Mouse (Mus musculus): ENCODE measurements around the gene 2410004P03Rik. TPM values are rescaled to one million over a fixed set of nuclear protein-coding genes. Genes with fewer than 3 reads are reported as not detected.

The 2410004P03Rik gene
- polyA plus RNA-seq, 1 experiment = 0.05 TPM

- Histone ChIP-seq H3K27me3 (ENCODE audit: control insufficient read depth, insufficient read depth, low read length) (no peaks in the 10 kb centered on the region), H3K4me3 (ENCODE audit: low read depth, low read length) (no peak overlapping the region), H3K27ac (ENCODE audit: insufficient read depth, low read depth, low read length) (peak overlapping the region; percentile 88), H3K36me3 (ENCODE audit: control insufficient read depth, insufficient read depth, low read length) (no peaks in the 10 kb centered on the region), H3K4me1 (ENCODE audit: control insufficient read depth, insufficient read depth, insufficient read length, low read length) (peaks cover 15% of the 10 kb centered on the region)
- TF ChIP-seq CTCF (IDR thresholded peaks at IDR 0.05; ENCODE audit: extremely low read depth, insufficient read length, insufficient replicate concordance, low read depth, low read length) (no peak), POLR2A (IDR thresholded peaks at IDR 0.05; ENCODE audit: low read depth, low read length) (no peak)
- WGBS = 60% methylated on average over 6 of the region's 6 CpGs
These were observed 10.9 kb downstream of the 2410004P03Rik start for GRCm38 (mm10) chr12:17000628-17001027.

GRCm38 (mm10) chr12:16999739-17000497 is 11.6 kb downstream of the 2410004P03Rik start, which contains the start of gene Pqlc3:
Gene Pqlc3 (minus strand): TSS chr12:17000408.
- under 1% methylated on average over 57 of the region's 57 CpGs for WGBS
- no peak for TF ChIP-seq POLR2A (IDR thresholded peaks at IDR 0.05; ENCODE audit: low read depth, low read length)
- peak within 1 kb of the TSS; percentile 88 for H3K27ac ChIP-seq (ENCODE audit: insufficient read depth, low read depth, low read length)

GRCm38 (mm10) chr12:16999146-16999545 is 12.4 kb downstream of the 2410004P03Rik start:
- Histone ChIP-seq H3K4me3 (ENCODE audit: low read depth, low read length) (peak overlapping the region; percentile 78), H3K27me3 (ENCODE audit: control insufficient read depth, insufficient read depth, low read length) (no peaks in the 10 kb centered on the region), H3K4me1 (ENCODE audit: control insufficient read depth, insufficient read depth, insufficient read length, low read length) (peaks cover 15% of the 10 kb centered on the region), H3K36me3 (ENCODE audit: control insufficient read depth, insufficient read depth, low read length) (0 out of 2 replicates have a peak, but pooled peaks cover 4% of the 10 kb centered on the region), H3K27ac (ENCODE audit: insufficient read depth, low read depth, low read length) (no peak overlapping the region)
- WGBS = 18% methylated on average over 10 of the region's 10 CpGs
- TF ChIP-seq CTCF (IDR thresholded peaks at IDR 0.05; ENCODE audit: extremely low read depth, insufficient read length, insufficient replicate concordance, low read depth, low read length) (no peak), POLR2A (IDR thresholded peaks at IDR 0.05; ENCODE audit: low read depth, low read length) (no peak)

More at GRCm38 (mm10) chr12:16999739-17000497, 11.6 kb downstream of the 2410004P03Rik start, which contains the start of gene Pqlc3:
- peaks cover 15% of the 10 kb centered on the region for H3K4me1 ChIP-seq (ENCODE audit: control insufficient read depth, insufficient read depth, insufficient read length, low read length)
- H3K4me3 ChIP-seq (ENCODE audit: low read depth, low read length) = peak within 1 kb of the TSS; percentile 78
- no peaks in the 10 kb centered on the region for H3K27me3 ChIP-seq (ENCODE audit: control insufficient read depth, insufficient read depth, low read length)
- 0 out of 2 replicates have a peak, but pooled peaks cover 2% of the 10 kb centered on the region for H3K36me3 ChIP-seq (ENCODE audit: control insufficient read depth, insufficient read depth, low read length)

- peaks cover 6% of the 10 kb centered on the region; the same call in 1 of the 2 replicates for H3K36me3 ChIP-seq (ENCODE audit: control insufficient read depth, insufficient read depth, low read length)
- H3K27ac ChIP-seq (ENCODE audit: insufficient read depth, low read depth, low read length) = no peak overlapping the region
- 83% methylated on average over 5 of the region's 5 CpGs for WGBS
- TF ChIP-seq CTCF (IDR thresholded peaks at IDR 0.05; ENCODE audit: extremely low read depth, insufficient read length, insufficient replicate concordance, low read depth, low read length) (no peak), POLR2A (IDR thresholded peaks at IDR 0.05; ENCODE audit: low read depth, low read length) (no peak)
- H3K4me1 ChIP-seq (ENCODE audit: control insufficient read depth, insufficient read depth, insufficient read length, low read length) = peaks cover 15% of the 10 kb centered on the region
- no peak overlapping the region for H3K4me3 ChIP-seq (ENCODE audit: low read depth, low read length)
- no peaks in the 10 kb centered on the region for H3K27me3 ChIP-seq (ENCODE audit: control insufficient read depth, insufficient read depth, low read length)
These were observed 14.6 kb downstream of the 2410004P03Rik start for GRCm38 (mm10) chr12:16996886-16997462.

- Histone ChIP-seq H3K4me1 (ENCODE audit: control insufficient read depth, insufficient read depth, insufficient read length, low read length) (peaks cover 15% of the 10 kb centered on the region), H3K4me3 (ENCODE audit: low read depth, low read length) (no peak overlapping the region), H3K27me3 (ENCODE audit: control insufficient read depth, insufficient read depth, low read length) (no peaks in the 10 kb centered on the region), H3K36me3 (ENCODE audit: control insufficient read depth, insufficient read depth, low read length) (peaks cover 11% of the 10 kb centered on the region), H3K27ac (ENCODE audit: insufficient read depth, low read depth, low read length) (no peak overlapping the region)
- 90% methylated on average over 5 of the region's 5 CpGs for WGBS
- TF ChIP-seq CTCF (IDR thresholded peaks at IDR 0.05; ENCODE audit: extremely low read depth, insufficient read length, insufficient replicate concordance, low read depth, low read length) (no peak), POLR2A (IDR thresholded peaks at IDR 0.05; ENCODE audit: low read depth, low read length) (no peak)
These were observed 15.2 kb downstream of the 2410004P03Rik start for GRCm38 (mm10) chr12:16996281-16996680.

GRCm38 (mm10) chr12:16994291-16994690 is 17.2 kb downstream of the 2410004P03Rik start:
- TF ChIP-seq POLR2A (IDR thresholded peaks at IDR 0.05; ENCODE audit: low read depth, low read length) (no peak), CTCF (IDR thresholded peaks at IDR 0.05; ENCODE audit: extremely low read depth, insufficient read length, insufficient replicate concordance, low read depth, low read length) (no peak)
- no peak overlapping the region for H3K4me3 ChIP-seq (ENCODE audit: low read depth, low read length)
- peaks cover 22% of the 10 kb centered on the region for H3K36me3 ChIP-seq (ENCODE audit: control insufficient read depth, insufficient read depth, low read length)
- H3K4me1 ChIP-seq (ENCODE audit: control insufficient read depth, insufficient read depth, insufficient read length, low read length) = peaks cover 4% of the 10 kb centered on the region; the same call in 1 of the 2 replicates
- no peaks in the 10 kb centered on the region for H3K27me3 ChIP-seq (ENCODE audit: control insufficient read depth, insufficient read depth, low read length)
- no peak overlapping the region for H3K27ac ChIP-seq (ENCODE audit: insufficient read depth, low read depth, low read length)
- 74% methylated on average over 2 of the region's 2 CpGs for WGBS

GRCm38 (mm10) chr12:16992355-16992754 is 19.2 kb downstream of the 2410004P03Rik start:
- Histone ChIP-seq H3K4me1 (ENCODE audit: control insufficient read depth, insufficient read depth, insufficient read length, low read length) (no peaks in the 10 kb centered on the region; the same call in 1 of the 2 replicates), H3K4me3 (ENCODE audit: low read depth, low read length) (no peak overlapping the region), H3K27me3 (ENCODE audit: control insufficient read depth, insufficient read depth, low read length) (no peaks in the 10 kb centered on the region), H3K36me3 (ENCODE audit: control insufficient read depth, insufficient read depth, low read length) (peaks cover 27% of the 10 kb centered on the region), H3K27ac (ENCODE audit: insufficient read depth, low read depth, low read length) (no peak overlapping the region)
- TF ChIP-seq CTCF (IDR thresholded peaks at IDR 0.05; ENCODE audit: extremely low read depth, insufficient read length, insufficient replicate concordance, low read depth, low read length) (no peak), POLR2A (IDR thresholded peaks at IDR 0.05; ENCODE audit: low read depth, low read length) (no peak)
- WGBS = 83% methylated on average over 2 of the region's 2 CpGs
